Mouse (Mus musculus) forebrain, embryonic 13.5 days (tissue): ENCODE data around the gene Adgre5. TPM values are rescaled to one million over a fixed set of nuclear protein-coding genes. Genes with fewer than 3 reads are reported as not detected.

Experiments used
- ATAC-seq: fragments of 200-750 bp; cut with Nextera tagmentation; 2 replicates; pipeline ENCODE4 v1.8.0; 2017
- H3K27ac ChIP-seq: fragments of 300-500 bp; sonication (generic); 2 replicates; pipeline ENCODE4 v1.5.1; 2015; ENCODE audit warnings: inconsistent platforms, mild to moderate bottlenecking, moderate library complexity
- H3K27me3 ChIP-seq: fragments of 300-500 bp; sonication (generic); 2 replicates; pipeline ENCODE4 v1.6.1; 2015; ENCODE audit warnings: mild to moderate bottlenecking, inconsistent platforms
- H3K36me3 ChIP-seq: fragments of 300-500 bp; sonication (generic); 2 replicates; pipeline ENCODE4 v1.6.1; 2015; ENCODE audit warnings: mild to moderate bottlenecking, inconsistent platforms; ENCODE audit not compliant: poor library complexity, severe bottlenecking
- H3K4me1 ChIP-seq: fragments of 300-500 bp; sonication (generic); 2 replicates; pipeline ENCODE4 v1.6.1; 2015; ENCODE audit warnings: inconsistent platforms
- H3K4me2 ChIP-seq: fragments of 300-500 bp; sonication (generic); 2 replicates; pipeline ENCODE4 v1.6.1; 2015; ENCODE audit warnings: inconsistent platforms, mild to moderate bottlenecking, moderate library complexity
- H3K4me3 ChIP-seq: fragments of 300-500 bp; sonication (generic); 2 replicates; pipeline ENCODE4 v1.5.1; 2015; ENCODE audit warnings: mild to moderate bottlenecking, inconsistent platforms
- H3K9ac ChIP-seq: fragments of 300-500 bp; sonication (generic); 2 replicates; pipeline ENCODE4 v1.6.1; 2015; ENCODE audit warnings: mild to moderate bottlenecking, inconsistent platforms
- H3K9me3 ChIP-seq: fragments of 300-500 bp; sonication (generic); replicated peaks from 2 replicates; pipeline ENCODE4 v1.6.1; 2016; ENCODE audit warnings: inconsistent platforms
- WGBS: fragments of 180-500 bp; shearing (Covaris S2); methylation state at CpG from one replicate; pipeline ENCODE4 v1.1.7; 2015; 5-methylcytosine and 5-hydroxymethylcytosine counted together
- polyA plus RNA-seq: library from polyadenylated mRNA; unstranded; fragments of >200 nt; fragmentation: Nextera tagmentation; extraction: Ambion mirVana; gene quantifications from 2 replicates; pipeline ENCODE4 v1.2.1, GENCODE M21; 2015

Gene Adgre5
- polyA plus RNA-seq, 1 experiment from 2014 or later, result 6.7 TPM

DNA sequence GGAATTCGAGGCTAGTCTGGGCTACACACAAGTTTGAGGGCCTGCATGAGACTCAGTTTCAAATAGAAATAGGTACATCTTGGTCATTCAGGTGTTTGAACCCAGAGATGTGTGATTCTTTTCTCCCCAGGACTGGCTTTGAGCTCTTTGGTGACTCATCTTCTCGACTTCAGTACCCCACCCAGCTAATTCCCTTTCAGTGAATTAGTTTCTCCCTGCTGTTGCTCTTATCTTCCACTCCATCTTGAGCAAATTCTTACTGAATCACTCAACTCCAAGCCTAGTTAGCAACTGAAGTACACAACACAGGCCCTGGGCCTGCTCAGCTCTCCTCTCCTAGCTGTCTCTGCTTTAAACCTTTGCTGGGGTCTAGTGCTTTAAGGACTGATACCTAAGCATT lies 24.6 kb downstream of the Adgre5 start:
- ATAC-seq, result no peak
- Histone ChIP-seq H3K27ac (no peak overlapping the region), H3K9ac (no peak overlapping the region; the same call in 1 of the 2 replicates), H3K4me2 (peak overlapping the region; percentile 94), H3K4me1 (peaks cover 17% of the 10 kb centered on the region), H3K4me3 (peak overlapping the region; percentile 96), H3K36me3 (peaks cover 26% of the 10 kb centered on the region), H3K27me3 (0 out of 2 replicates have a peak, but pooled peaks cover 3% of the 10 kb centered on the region), H3K9me3 (no peaks in the 10 kb centered on the region)
- WGBS, result 77% methylated on average over 2 of the region's 2 CpGs

DNA sequence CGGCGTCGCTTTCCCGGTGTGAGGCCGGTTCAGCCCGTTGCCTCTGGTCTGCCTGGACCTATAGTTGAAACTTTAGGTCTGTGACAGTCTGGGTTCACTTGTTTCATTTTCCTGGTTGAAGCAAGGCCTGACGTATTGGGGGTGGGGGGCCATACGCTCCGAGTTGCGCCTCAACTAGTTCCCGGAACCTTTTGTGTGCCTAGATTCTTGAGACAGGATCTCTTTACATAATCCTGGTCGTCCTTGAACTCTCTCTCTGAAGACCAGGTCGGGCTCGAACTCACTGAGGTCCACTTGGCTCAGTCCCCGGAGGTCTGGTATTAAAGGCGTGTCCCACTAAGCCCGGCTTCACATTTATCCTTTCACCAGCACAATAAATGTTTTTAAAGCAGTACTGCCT lies 25.4 kb downstream of the Adgre5 start:
- H3K4me2 ChIP-seq, result peak overlapping the region; percentile 94
- H3K27me3 ChIP-seq, result 0 out of 2 replicates have a peak, but pooled peaks cover 6% of the 10 kb centered on the region
- H3K36me3 ChIP-seq, result peaks cover 18% of the 10 kb centered on the region
- H3K9ac ChIP-seq, result peak overlapping the region; percentile 87
- WGBS, result 1% methylated on average over 17 of the region's 17 CpGs
- ATAC-seq, result no peak
- H3K4me3 ChIP-seq, result peak overlapping the region; percentile 96
- no peaks in the 10 kb centered on the region for H3K9me3 ChIP-seq
- H3K27ac ChIP-seq, result peak overlapping the region; percentile 91; the same call in 1 of the 2 replicates
- peaks cover 17% of the 10 kb centered on the region for H3K4me1 ChIP-seq

DNA sequence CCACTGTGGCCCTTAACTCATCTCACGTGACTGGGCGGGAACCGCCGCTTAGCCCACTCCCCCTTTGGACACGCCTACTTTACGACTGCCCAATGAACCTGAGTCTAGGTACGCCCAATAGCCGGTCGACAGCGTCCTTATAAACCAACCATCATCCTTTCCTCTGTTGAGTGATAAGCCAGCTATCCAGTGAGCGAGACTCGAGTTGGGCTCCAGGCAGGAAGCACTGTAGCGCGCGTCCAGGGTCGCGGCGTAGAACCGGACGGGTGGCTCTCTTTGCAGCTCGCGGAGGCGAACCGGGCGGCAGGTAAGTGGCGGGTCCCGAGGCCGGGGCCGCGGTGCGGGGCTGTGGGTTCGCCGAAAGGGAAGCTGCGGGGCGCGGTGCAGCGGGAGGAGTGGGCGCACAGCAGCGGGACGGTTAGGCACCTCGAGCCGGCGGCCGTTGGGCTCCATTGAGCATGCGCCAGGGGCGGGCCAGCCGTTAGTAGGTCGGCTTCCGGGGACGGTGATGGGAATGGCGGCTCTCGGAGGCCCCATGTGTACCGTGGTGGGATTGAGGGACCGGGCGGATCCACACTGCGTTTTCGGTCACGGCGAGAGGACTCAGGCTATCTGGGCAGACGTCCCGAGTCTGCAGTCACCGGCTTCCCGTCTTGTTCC lies 26.0 kb downstream of the Adgre5 start, which contains the start of gene Ddx39:
Gene Ddx39, plus strand, starts transcription at position 147 of the 660 bp plus-strand sequence.
- 0 out of 2 replicates have a peak, but pooled peaks cover 6% of the 10 kb centered on the region for H3K27me3 ChIP-seq
- H3K36me3 ChIP-seq, result peaks cover 12% of the 10 kb centered on the region
- H3K9me3 ChIP-seq, result no peaks in the 10 kb centered on the region
- peak within 1 kb of the TSS; percentile 87 for H3K9ac ChIP-seq
- peak within 1 kb of the TSS; percentile 91 for H3K27ac ChIP-seq
- ATAC-seq, result peak; percentile 100
- peak within 1 kb of the TSS; percentile 94 for H3K4me2 ChIP-seq
- under 1% methylated on average over 63 of the region's 63 CpGs for WGBS
- peak within 1 kb of the TSS; percentile 96 for H3K4me3 ChIP-seq
- H3K4me1 ChIP-seq, result peaks cover 17% of the 10 kb centered on the region

DNA sequence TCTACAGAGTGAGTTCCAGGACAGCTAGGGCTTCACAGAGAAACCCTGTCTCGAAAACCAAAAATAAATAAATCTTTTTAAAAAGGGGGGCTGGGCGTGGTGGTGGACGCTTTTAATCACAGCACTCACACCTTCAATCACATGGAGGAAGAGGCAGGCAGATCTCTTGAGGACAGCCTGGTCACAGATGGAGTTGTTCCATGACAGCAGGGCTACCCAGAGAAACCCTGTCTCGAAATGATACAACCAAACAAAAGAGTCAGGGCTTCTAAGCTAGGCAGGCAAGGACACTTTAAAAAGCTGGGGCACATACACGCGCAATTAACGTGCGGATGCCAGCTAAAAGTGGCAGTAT lies 26.5 kb downstream of the Adgre5 start:
- H3K4me2 ChIP-seq, result peak overlapping the region; percentile 94
- ATAC-seq, result no peak
- H3K9me3 ChIP-seq, result no peaks in the 10 kb centered on the region
- peak overlapping the region; percentile 96 for H3K4me3 ChIP-seq
- peaks cover 7% of the 10 kb centered on the region for H3K36me3 ChIP-seq
- 0 out of 2 replicates have a peak, but pooled peaks cover 6% of the 10 kb centered on the region for H3K27me3 ChIP-seq
- no peak overlapping the region for H3K9ac ChIP-seq
- peaks cover 17% of the 10 kb centered on the region for H3K4me1 ChIP-seq
- H3K27ac ChIP-seq, result no peak overlapping the region
- WGBS, result 17% methylated on average over 8 of the region's 8 CpGs

DNA sequence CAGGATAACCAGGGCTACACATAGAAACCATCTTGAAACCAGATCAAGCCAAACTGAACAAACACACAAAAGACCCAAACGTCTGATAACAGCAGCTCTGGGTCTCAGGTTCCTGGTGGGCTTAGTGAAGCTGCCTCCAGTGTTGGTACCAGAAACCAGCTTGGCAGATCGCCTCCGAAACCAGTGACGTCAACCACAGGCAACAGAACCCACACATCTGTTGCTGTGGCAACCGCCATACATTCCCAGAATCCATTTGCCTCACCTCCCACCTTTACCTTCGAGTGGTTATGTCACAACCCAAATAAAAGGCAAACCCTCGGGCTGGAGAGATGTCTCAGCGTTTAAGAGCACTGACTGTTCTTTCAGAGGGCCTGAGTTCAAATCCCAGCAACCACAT lies 33.6 kb downstream of the Adgre5 start:
- 78% methylated on average over 8 of the region's 8 CpGs for WGBS
- Histone ChIP-seq H3K4me3 (no peak overlapping the region), H3K9ac (no peak overlapping the region), H3K27ac (no peak overlapping the region), H3K4me1 (no peaks in the 10 kb centered on the region), H3K4me2 (no peak overlapping the region), H3K36me3 (no peaks in the 10 kb centered on the region), H3K9me3 (no peaks in the 10 kb centered on the region), H3K27me3 (0 out of 2 replicates have a peak, but pooled peaks cover 10% of the 10 kb centered on the region)
- no peak for ATAC-seq

DNA sequence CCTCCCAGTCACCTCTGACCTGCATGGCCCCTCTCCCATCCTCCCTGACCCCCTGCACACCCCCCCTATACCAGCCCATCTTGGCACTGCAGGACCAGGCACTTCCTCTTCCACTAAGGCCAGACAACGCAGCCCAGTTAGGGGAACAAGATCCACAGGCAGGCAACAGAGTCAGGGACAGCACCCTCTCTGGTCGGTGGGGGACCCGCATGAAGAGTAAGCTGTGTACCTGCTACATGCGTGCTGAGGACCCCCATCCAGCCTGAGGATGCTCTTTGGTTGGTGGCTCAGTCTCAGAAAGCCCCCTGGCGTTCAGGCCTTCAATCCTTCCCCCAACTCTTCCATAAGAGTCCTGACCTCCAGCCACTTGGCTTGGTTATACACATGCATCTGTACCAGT lies 34.7 kb downstream of the Adgre5 start:
- Histone ChIP-seq H3K4me3 (no peak overlapping the region), H3K9me3 (no peaks in the 10 kb centered on the region), H3K4me1 (no peaks in the 10 kb centered on the region), H3K4me2 (no peak overlapping the region), H3K27ac (no peak overlapping the region), H3K36me3 (no peaks in the 10 kb centered on the region), H3K9ac (no peak overlapping the region), H3K27me3 (0 out of 2 replicates have a peak, but pooled peaks cover 6% of the 10 kb centered on the region)
- ATAC-seq, result no peak
- 62% methylated on average over 5 of the region's 5 CpGs for WGBS

DNA sequence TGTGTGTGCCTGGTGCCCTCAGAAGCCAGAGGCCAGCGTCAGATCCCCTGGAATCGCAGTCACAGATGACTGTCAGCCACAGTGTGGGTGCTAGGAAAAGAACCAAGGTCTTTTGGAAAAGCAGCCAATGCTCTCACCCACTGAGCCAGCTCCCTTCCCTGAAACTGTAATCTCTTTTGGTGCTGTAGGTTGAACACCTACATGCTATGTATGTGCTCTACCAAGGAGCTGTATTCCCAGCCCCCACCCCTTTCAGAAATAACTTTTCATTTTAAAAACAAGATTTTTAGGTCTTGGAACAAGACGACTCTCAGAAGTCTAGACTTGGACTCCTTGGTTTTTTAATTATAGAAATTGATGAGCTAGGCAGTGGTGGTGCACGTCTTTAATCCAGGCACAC lies 37.7 kb downstream of the Adgre5 start:
- Histone ChIP-seq H3K9me3 (no peaks in the 10 kb centered on the region), H3K27ac (no peak overlapping the region), H3K36me3 (no peaks in the 10 kb centered on the region), H3K4me2 (no peak overlapping the region), H3K4me1 (peaks cover 8% of the 10 kb centered on the region), H3K4me3 (no peak overlapping the region), H3K9ac (no peak overlapping the region), H3K27me3 (0 out of 2 replicates have a peak, but pooled peaks cover 4% of the 10 kb centered on the region)
- ATAC-seq, result no peak
- WGBS, result 87% methylated on average over 4 of the region's 4 CpGs

DNA sequence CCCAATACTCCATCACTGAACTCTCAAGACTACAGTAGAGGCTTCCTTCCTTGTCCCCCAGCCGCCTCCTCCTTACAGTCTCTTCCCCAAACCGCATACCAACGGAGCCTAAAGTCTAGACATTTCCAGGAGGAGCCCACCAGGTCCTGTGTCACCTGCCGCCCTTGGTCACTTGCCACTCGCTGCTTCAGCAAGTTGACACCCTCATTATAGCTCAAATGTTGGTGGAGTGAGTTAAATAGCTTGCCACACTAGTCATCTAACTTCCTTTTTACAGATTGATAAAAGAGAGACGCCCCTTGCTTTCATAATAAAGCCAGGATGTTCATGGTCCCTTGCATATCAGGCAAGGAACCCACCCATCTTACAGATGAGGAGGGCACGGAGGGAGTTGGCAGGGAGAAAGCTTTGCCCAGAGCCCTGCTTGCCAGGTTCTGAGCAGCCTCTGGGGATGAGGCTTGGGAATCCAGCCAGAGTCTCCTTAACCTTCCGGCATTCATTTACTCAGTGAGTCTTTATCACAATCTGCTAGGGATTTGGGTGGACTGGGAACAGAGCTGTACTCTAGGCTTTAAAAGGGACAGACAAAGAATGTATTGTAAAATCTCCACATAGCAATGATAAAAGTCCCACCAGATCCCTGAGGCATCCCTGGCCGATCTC lies 40.6 kb downstream of the Adgre5 start:
- H3K9ac ChIP-seq, result no peak overlapping the region
- H3K27ac ChIP-seq, result no peak overlapping the region
- peaks cover 22% of the 10 kb centered on the region for H3K4me1 ChIP-seq
- no peak for ATAC-seq
- WGBS, result 82% methylated on average over 9 of the region's 9 CpGs
- no peaks in the 10 kb centered on the region for H3K36me3 ChIP-seq
- H3K27me3 ChIP-seq, result 0 out of 2 replicates have a peak, but pooled peaks cover 4% of the 10 kb centered on the region
- H3K4me3 ChIP-seq, result no peak overlapping the region
- no peak overlapping the region for H3K4me2 ChIP-seq
- H3K9me3 ChIP-seq, result no peaks in the 10 kb centered on the region

DNA sequence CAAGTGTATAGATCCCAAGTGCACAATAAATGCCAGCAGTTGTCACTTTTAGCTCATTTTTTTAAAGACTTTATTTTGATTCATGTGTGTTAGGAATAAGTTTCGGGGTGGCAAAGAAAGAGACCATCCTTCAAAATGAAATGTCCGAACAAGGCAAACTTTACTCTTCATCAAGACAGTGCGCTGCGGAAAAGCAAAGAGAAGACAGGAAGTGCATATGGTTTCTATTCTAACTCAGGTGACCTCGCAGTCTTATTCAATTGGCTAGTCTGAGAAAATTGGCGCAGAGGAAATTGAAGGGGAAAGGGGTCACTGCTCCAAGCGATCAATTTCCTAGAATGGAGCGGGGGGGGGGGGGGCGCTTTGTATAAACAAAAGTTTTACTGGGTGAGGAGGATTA lies 41.6 kb downstream of the Adgre5 start:
- ATAC-seq, result no peak
- no peaks in the 10 kb centered on the region for H3K9me3 ChIP-seq
- H3K36me3 ChIP-seq, result no peaks in the 10 kb centered on the region
- H3K4me1 ChIP-seq, result peaks cover 22% of the 10 kb centered on the region
- 49% methylated on average over 9 of the region's 9 CpGs for WGBS
- H3K4me3 ChIP-seq, result peak overlapping the region; percentile 91
- peak overlapping the region; percentile 69; the same call in 1 of the 2 replicates for H3K27ac ChIP-seq
- peak overlapping the region; percentile 97 for H3K4me2 ChIP-seq
- peak overlapping the region; percentile 96 for H3K9ac ChIP-seq
- H3K27me3 ChIP-seq, result 0 out of 2 replicates have a peak, but pooled peaks cover 2% of the 10 kb centered on the region

DNA sequence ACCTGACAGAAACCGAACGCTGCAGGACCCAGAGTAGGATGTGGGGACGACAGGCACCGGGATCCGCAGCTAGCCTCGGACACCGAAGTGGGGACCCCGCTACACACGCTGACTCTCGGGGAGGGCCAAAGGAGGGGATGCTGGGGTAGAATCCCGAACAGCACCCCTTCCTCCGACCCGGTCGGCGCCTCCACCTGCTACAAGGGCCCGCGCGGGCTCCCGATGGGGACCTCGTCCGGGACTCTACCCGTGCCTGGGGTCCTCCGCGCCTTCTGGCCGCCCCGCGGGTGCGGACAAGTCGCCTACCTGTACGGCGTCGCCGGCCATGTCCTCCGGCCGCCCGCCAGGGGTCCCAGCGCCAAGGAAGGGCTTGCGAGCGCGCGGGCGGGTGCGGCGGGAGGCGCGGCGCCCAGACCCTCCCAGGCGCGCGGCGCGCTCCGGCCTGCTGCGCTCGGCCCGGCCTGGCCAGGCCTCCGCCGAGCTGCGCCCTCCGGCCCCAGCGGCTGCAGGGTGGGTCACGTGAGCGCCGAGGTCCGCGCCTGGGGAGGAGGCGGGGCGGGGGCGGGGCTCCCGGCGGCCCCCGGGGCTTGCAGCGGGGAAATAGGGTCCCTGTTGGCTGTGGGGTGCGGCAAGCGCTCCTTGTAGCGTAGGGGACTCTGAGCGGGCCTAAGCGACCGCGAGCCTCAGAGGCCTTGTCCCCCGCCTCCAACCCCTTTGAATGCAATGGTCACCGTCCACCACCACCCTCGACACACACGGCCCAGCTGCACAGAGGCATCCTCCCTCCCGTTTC lies 42.3 kb downstream of the Adgre5 start, which contains the start of gene Pkn1:
Gene Pkn1, minus strand, starts transcription at position 519 of the 793 bp plus-strand sequence.
- peak within 1 kb of the TSS; percentile 91 for H3K4me3 ChIP-seq
- H3K36me3 ChIP-seq, result no peaks in the 10 kb centered on the region
- ATAC-seq, result peak; percentile 87
- WGBS, result under 1% methylated on average over 52 of the region's 85 CpGs
- no peaks in the 10 kb centered on the region for H3K27me3 ChIP-seq
- H3K9ac ChIP-seq, result peak within 1 kb of the TSS; percentile 96
- peaks cover 22% of the 10 kb centered on the region for H3K4me1 ChIP-seq
- no peaks in the 10 kb centered on the region for H3K9me3 ChIP-seq
- H3K4me2 ChIP-seq, result peak within 1 kb of the TSS; percentile 97
- H3K27ac ChIP-seq, result peak within 1 kb of the TSS; percentile 69

DNA sequence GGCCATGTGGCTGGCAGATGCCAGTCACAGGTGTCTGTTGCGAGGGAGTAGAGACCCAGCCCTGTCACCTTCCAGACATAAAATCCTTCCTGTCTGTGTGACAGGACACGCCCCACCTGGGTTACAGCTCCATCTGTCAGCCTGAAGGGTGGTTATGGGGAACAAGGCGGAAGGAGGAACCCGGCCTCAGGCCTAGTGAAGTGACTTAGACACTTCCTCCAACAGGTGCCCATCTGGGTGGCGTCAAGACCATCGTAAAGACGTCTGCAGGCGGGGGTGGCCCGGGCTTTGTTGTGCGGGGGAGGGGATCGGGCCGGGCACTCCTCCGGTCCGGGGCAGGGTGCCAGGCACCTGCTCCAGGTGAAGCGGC lies 42.9 kb downstream of the Adgre5 start:
- Histone ChIP-seq H3K4me1 (peaks cover 22% of the 10 kb centered on the region), H3K27ac (peak overlapping the region; percentile 69; the same call in 1 of the 2 replicates), H3K4me2 (peak overlapping the region; percentile 97), H3K36me3 (no peaks in the 10 kb centered on the region), H3K9me3 (no peaks in the 10 kb centered on the region), H3K27me3 (no peaks in the 10 kb centered on the region), H3K9ac (peak overlapping the region; percentile 96), H3K4me3 (peak overlapping the region; percentile 91)
- peak; percentile 22 for ATAC-seq
- 6% methylated on average over 15 of the region's 15 CpGs for WGBS
